Mouse (Mus musculus) hindbrain, embryonic 10.5 days (tissue): ENCODE measurements around the gene Mrs2. TPM values are rescaled to one million over a fixed set of nuclear protein-coding genes. Genes with fewer than 3 reads are reported as not detected.
A peak's percentile ranks its signal among the peaks of the same experiment; 100 is the strongest.

Experiments used
- DNase-seq: peaks from one replicate; pipeline ENCODE4 v3.0.0-alpha.2; 2017; ENCODE audit warnings: low spot score
- H3K27ac ChIP-seq: fragments of 300-500 bp; sonication (generic); 2 replicates; pipeline ENCODE4 v1.5.1; 2016; ENCODE audit warnings: mild to moderate bottlenecking, moderate library complexity
- H3K27me3 ChIP-seq: fragments of 300-500 bp; sonication (generic); 2 replicates; pipeline ENCODE4 v1.6.1; 2016; ENCODE audit warnings: mild to moderate bottlenecking; ENCODE audit not compliant: poor library complexity, insufficient read depth, severe bottlenecking
- H3K36me3 ChIP-seq: fragments of 300-500 bp; sonication (generic); 2 replicates; pipeline ENCODE4 v1.6.1; 2016; ENCODE audit warnings: mild to moderate bottlenecking, moderate library complexity
- H3K4me1 ChIP-seq: fragments of 300-500 bp; sonication (generic); replicated peaks from 2 replicates; pipeline ENCODE4 v1.6.1; 2016; ENCODE audit warnings: mild to moderate bottlenecking
- H3K4me3 ChIP-seq: fragments of 300-500 bp; sonication (generic); 2 replicates; pipeline ENCODE4 v1.5.1; 2016; ENCODE audit warnings: mild to moderate bottlenecking, moderate library complexity
- H3K9me3 ChIP-seq: fragments of 300-500 bp; sonication (generic); 2 replicates; pipeline ENCODE4 v1.6.1; 2016; ENCODE audit warnings: mild to moderate bottlenecking, moderate library complexity
- WGBS: fragments of 180-500 bp; shearing (Covaris S2); methylation state at CpG from one replicate; pipeline ENCODE4 v1.1.7; 2016; 5-methylcytosine and 5-hydroxymethylcytosine counted together
- polyA plus RNA-seq: library from polyadenylated mRNA; unstranded; fragments of >200 nt; fragmentation: Nextera tagmentation; extraction: Ambion mirVana; gene quantifications from 2 replicates; pipeline ENCODE4 v1.2.1, GENCODE M21; 2016

Gene Mrs2
- polyA plus RNA-seq, 1 experiment from 2014 or later = 16.0 TPM

DNA sequence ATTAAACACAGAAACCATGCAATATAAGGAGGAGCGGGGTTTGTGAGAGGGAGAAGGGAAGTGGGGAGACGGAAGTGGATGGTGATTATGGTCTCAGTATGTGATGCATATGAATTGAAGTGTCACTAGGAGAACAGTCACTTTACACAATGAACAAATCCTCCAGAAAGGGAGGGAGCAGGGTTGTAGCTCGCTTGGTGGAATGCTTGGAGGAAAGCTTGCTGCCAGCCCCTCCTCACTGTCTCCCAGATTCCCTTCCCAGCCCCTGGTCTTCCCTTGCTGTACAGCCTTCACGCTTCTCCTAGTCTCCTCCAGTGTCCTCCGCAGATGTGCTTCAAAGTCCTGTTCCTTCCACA lies 54.4 kb downstream of the Mrs2 start:
- Histone ChIP-seq H3K36me3 (no peaks in the 10 kb centered on the region), H3K9me3 (no peaks in the 10 kb centered on the region), H3K4me1 (peaks cover 11% of the 10 kb centered on the region), H3K27ac (no peak overlapping the region), H3K27me3 (peaks cover 6% of the 10 kb centered on the region; the same call in 1 of the 2 replicates), H3K4me3 (peak overlapping the region; percentile 43)
- DNase-seq = no peak
- 39% methylated on average over 5 of the region's 5 CpGs for WGBS

DNA sequence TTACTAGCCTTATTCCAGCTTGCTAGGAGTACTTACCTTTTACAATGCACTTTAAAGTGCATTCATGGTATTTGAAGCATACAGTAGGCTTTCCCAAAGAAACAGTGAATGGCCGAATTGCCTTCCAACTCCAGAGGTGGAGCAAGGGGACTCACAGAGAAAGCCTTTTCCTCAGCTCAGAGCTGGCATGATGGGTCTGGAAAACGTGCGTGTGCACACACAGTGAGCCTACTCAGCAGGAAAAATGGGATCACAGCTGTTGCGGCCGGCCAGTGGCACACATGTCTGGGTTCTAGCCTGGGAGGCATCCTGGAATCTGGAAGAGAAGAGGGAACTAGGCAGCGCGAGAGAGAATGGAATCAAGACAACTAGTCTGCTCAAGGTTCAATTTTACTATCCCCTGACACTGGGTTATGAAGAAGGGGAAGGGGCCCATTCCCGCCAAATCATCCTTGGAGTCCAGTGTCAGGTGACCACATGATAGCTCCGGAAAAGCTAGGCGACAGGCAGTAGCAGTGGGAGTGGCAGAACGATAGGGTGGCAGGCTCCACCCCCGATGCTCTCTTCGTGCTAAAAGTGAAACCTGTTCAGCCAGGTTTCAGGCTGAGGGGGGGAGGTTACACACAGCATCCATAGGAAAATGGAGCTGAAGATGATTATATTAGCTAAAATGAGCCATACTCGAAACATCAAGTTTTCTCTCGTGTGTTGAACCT lies 54.9 kb downstream of the Mrs2 start:
- DNase-seq = no peak
- Histone ChIP-seq H3K9me3 (no peaks in the 10 kb centered on the region), H3K4me3 (peak overlapping the region; percentile 43), H3K27ac (no peak overlapping the region), H3K36me3 (no peaks in the 10 kb centered on the region), H3K4me1 (peaks cover 11% of the 10 kb centered on the region), H3K27me3 (peaks cover 6% of the 10 kb centered on the region; the same call in 1 of the 2 replicates)
- 26% methylated on average over 15 of the region's 15 CpGs for WGBS

DNA sequence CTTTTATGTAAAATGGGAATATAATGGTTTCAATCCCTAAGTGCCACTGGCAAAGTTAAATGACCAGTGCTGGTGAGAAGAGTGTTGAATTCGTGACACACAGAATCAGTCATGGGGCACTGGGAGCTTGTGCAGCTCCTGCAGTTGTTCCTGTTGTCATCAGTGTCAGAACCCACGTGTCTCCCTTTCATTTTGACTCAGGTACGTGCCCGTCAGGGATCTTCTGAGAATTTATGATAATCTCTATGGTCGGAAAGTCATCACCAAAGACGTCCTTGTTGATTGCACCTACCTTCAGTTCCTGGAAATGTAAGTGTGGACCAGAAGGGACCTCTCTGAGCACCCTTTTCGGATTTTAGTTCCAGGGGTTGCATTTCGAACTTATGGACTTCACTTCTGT lies 58.1 kb downstream of the Mrs2 start:
- WGBS = 88% methylated on average over 8 of the region's 8 CpGs

DNA sequence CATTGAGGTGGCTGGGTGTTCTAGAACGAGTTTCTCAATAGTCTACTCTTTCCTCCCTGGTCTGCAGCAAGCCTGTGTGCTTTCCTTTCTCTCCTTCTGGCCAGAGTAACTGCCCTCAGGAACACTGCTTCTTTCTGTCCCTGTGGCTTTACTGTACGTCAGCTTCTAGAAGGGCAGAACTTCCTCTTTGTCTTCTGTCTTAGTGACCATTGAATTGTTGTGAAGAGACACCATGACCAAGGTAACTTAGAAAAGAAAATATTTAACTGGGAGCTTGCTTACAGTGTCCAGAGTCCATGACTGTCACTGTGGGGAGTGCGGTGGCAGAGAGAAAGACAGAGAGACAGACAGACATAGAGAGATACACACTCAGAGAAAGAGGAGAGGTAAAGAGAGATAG lies 60.1 kb downstream of the Mrs2 start:
- Histone ChIP-seq H3K4me3 (no peak overlapping the region), H3K36me3 (no peaks in the 10 kb centered on the region), H3K27ac (no peak overlapping the region), H3K27me3 (peaks cover 6% of the 10 kb centered on the region; the same call in 1 of the 2 replicates), H3K9me3 (no peaks in the 10 kb centered on the region), H3K4me1 (peaks cover 1% of the 10 kb centered on the region)
- no peak for DNase-seq
- 83% methylated on average over 3 of the region's 3 CpGs for WGBS

More for the DNA sequence above, 58.1 kb downstream of the Mrs2 start:
- Histone ChIP-seq H3K27me3 (peaks cover 6% of the 10 kb centered on the region; the same call in 1 of the 2 replicates), H3K9me3 (no peaks in the 10 kb centered on the region), H3K36me3 (no peaks in the 10 kb centered on the region), H3K27ac (no peak overlapping the region), H3K4me1 (peaks cover 11% of the 10 kb centered on the region), H3K4me3 (no peak overlapping the region)
- DNase-seq = no peak

DNA sequence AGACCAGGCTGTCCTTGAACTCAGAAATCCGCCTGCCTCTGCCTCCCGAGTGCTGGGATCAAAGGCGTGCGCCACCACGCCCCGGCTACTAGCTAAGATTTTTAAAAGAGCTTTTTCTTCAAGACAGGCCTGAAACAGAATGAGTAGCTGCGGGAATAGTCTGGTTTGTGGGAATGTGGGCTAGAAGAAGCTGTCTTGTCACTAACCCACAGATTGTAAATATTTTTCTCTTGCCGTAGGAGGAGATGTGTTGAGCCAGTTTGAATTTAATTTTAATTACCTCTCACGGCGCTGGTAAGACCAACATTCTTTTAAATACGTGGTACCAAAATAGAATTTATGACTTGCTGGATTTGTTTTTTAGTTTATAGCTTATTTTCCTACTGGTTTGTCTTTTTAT lies 61.5 kb downstream of the Mrs2 start:
- Histone ChIP-seq H3K4me1 (no peaks in the 10 kb centered on the region), H3K27ac (no peak overlapping the region), H3K9me3 (no peaks in the 10 kb centered on the region), H3K4me3 (no peak overlapping the region), H3K36me3 (no peaks in the 10 kb centered on the region), H3K27me3 (peaks cover 9% of the 10 kb centered on the region; the same call in 1 of the 2 replicates)
- WGBS = 93% methylated on average over 11 of the region's 11 CpGs
- no peak for DNase-seq

DNA sequence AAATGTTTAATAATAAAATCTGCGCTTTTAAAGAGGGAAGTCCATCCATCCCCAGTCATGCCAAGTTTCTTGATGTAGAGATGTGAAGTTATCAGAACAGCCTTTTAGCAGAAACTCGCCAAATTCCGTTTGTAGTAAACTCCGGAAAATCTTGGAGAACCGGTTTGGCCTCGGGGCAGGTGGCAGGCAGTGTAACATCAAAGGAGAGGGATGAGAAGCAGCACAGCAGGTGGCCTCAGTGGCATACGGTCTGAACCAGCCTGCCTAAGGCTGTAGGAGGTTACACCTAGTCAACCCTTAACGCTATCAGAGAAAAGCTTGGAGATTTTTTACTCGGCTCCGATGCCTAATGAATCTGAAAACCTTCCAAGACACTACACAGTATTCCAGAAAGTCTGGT lies 64.7 kb downstream of the Mrs2 start:
- Histone ChIP-seq H3K27ac (no peak overlapping the region), H3K4me1 (peaks cover 3% of the 10 kb centered on the region; the same call in 1 of the 2 replicates), H3K36me3 (no peaks in the 10 kb centered on the region), H3K9me3 (no peaks in the 10 kb centered on the region), H3K4me3 (no peak overlapping the region), H3K27me3 (peaks cover 6% of the 10 kb centered on the region; the same call in 1 of the 2 replicates)
- DNase-seq = no peak
- 16% methylated on average over 10 of the region's 10 CpGs for WGBS

DNA sequence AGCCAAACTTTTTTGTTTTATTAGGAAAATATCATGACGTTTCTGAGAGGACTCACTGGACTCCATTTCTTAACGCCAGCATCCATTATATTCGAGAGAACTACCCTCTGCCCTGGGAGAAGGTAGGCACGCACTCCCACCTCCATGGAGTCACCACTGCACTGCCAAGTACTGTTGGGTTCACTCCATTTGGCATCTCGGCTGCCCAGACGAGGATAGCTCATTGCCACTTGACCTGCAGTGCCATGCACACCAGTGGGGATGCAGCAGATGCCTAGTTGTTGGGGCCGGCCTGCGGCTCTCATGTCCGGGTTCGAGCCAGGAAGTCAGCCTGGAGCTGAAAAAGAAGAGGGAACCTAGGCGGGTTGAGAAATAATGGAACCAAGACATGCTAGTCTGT lies 65.1 kb downstream of the Mrs2 start:
- H3K4me1 ChIP-seq = peaks cover 3% of the 10 kb centered on the region; the same call in 1 of the 2 replicates
- H3K27ac ChIP-seq = no peak overlapping the region
- peaks cover 6% of the 10 kb centered on the region; the same call in 1 of the 2 replicates for H3K27me3 ChIP-seq
- no peak for DNase-seq
- H3K36me3 ChIP-seq = no peaks in the 10 kb centered on the region
- H3K4me3 ChIP-seq = no peak overlapping the region
- WGBS = 43% methylated on average over 11 of the region's 11 CpGs
- H3K9me3 ChIP-seq = no peaks in the 10 kb centered on the region

DNA sequence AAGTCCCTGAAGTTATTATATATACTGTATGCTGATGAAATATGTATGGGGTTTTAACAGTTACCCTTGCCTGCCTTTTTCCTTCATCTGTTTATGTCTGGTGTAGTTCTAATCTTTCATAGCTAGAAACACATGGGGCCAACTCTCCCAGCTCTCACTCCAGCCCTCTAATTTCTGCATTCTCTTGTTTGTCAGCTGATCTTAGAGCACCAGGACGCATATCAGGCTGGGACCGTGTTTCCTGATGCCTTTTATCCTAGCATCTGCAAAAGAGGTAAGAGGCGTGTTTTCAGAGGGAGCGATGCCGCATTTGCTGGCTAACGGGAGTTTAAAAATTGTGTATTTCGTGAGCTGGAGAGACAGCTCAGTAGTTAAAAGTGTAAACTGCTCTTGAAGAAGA lies 67.5 kb downstream of the Mrs2 start:
- Histone ChIP-seq H3K27ac (no peak overlapping the region), H3K36me3 (no peaks in the 10 kb centered on the region), H3K27me3 (peaks cover 6% of the 10 kb centered on the region; the same call in 1 of the 2 replicates), H3K4me3 (no peak overlapping the region), H3K9me3 (no peaks in the 10 kb centered on the region), H3K4me1 (peaks cover 3% of the 10 kb centered on the region; the same call in 1 of the 2 replicates)
- DNase-seq = no peak
- WGBS = 87% methylated on average over 7 of the region's 7 CpGs

DNA sequence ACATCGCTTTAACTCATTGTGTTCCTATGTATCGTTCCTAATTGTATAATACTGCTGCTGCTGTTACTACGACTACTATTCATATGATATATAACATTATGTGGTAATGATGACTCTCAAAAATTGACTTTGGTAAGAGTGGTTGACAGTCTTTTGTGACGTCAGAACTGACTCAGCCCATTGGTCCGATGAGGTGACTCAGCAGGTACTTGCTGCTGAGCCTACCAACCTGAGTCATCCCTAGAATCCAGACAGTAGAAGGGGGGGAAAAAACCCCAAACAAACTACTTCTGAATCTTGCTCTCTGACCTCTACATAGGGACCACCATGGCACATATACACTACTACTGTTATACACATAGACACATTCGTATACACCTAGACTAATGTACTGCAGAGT lies 71.3 kb downstream of the Mrs2 start:
- no peaks in the 10 kb centered on the region for H3K9me3 ChIP-seq
- no peaks in the 10 kb centered on the region for H3K36me3 ChIP-seq
- 89% methylated on average over 6 of the region's 6 CpGs for WGBS
- no peak overlapping the region for H3K4me3 ChIP-seq
- H3K4me1 ChIP-seq = peaks cover 3% of the 10 kb centered on the region; the same call in 1 of the 2 replicates
- no peaks in the 10 kb centered on the region for H3K27me3 ChIP-seq
- H3K27ac ChIP-seq = no peak overlapping the region
- no peak for DNase-seq

DNA sequence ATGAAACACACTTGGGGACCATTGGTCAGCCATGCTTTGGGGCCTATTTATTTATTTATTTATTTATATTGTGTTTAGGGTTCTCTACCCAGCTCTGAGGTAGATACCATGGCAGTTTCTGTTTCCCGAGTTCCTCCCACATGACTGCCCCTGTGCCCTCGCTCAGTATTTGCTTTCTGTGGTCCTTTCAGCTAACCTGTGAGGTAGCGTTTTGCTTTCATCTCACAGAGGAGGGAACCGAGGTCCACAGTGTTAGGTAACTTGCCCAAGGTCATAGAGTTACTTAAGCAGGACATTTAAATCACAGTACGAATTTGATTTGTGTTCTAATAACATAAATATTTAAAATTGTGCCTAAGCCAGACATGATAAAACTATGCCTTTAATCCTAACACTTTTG lies 73.0 kb downstream of the Mrs2 start:
- H3K27me3 ChIP-seq = no peaks in the 10 kb centered on the region
- H3K27ac ChIP-seq = no peak overlapping the region
- no peaks in the 10 kb centered on the region for H3K36me3 ChIP-seq
- no peaks in the 10 kb centered on the region for H3K9me3 ChIP-seq
- WGBS = 88% methylated on average over 5 of the region's 5 CpGs
- H3K4me1 ChIP-seq = peaks cover 8% of the 10 kb centered on the region; the same call in 1 of the 2 replicates
- DNase-seq = no peak
- no peak overlapping the region for H3K4me3 ChIP-seq

DNA sequence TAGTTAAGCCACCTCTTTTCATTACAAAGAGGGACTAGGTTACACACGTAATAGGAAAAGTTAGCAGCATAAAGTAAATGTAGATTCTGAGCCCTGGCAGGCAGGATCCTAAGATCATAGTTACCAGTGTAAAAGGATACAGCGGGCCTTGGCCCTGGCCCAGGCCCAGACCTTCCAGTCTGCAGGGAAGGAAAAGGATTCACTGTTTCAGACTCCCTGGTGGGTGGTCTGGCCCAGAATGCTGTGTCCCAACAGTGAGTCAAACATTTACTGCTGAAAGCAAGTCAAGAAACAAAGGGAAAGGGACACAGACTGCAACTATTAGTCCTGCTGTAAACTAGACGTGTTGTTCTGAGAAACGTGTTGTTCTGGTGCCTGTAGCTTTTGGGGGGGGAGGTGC lies 74.6 kb downstream of the Mrs2 start:
- Histone ChIP-seq H3K36me3 (no peaks in the 10 kb centered on the region), H3K9me3 (no peaks in the 10 kb centered on the region), H3K4me1 (peaks cover 11% of the 10 kb centered on the region; the same call in 1 of the 2 replicates), H3K27me3 (no peaks in the 10 kb centered on the region), H3K4me3 (no peak overlapping the region), H3K27ac (no peak overlapping the region)
- 19% methylated on average over 4 of the region's 4 CpGs for WGBS
- DNase-seq = peak; percentile 13

DNA sequence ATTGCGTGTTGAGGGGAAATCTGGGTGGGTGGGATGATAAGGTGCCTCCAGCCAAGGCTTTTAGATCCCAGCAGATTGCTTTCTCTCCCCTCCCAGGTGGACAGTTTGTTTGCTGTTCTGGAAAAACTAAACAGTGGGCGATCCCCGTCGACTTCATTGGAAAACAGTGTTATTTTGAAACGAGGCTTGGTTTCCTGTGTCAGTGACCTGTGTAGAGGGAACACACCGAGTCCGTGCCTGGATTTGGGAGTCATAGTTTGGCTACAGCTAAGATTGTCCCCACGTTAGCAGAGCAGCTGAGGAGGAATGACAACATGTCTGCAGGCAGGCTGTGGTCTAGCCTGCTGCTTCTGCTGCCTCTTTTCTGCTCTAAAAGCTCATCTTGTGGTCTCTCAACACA lies 76.9 kb downstream of the Mrs2 start:
- 82% methylated on average over 8 of the region's 8 CpGs for WGBS
- H3K9me3 ChIP-seq = no peaks in the 10 kb centered on the region

DNA sequence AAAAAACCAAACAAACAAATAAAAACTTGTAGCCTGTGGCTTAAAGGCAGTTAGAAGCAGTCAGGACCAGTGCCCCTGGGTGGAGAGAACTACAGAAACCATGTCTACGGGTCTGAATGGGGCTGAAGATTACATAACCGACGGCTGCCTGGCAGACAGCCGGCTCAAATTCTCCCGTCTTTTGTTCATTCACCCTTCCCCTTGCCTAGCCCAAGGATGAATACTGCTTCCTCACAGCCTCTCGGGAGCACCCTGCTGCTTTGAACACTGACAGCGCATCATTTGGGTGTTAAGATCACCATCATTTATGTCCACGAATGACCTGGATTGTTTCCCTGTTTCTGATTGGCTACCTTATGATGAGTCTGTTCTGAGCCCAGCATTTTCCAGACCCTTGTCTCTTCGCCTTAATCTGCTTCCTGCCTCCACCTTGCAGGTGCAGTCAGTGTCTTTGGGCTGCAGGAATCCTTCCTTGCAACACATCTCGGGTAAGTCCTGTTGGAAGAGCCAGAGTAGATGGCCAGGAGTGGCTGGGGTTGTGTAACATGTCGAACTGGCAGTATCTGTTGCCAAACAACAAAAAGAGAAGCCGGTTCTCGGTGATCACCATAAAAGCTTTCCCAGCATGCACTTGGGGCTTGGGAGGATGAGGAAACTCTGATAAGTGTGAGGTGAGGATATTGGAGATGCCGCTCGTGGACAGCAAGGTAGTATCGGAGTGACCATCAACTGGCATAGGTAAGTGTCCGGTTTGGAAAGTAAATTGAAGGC lies 77.5 kb downstream of the Mrs2 start, which contains the start of gene Gpld1:
Gene Gpld1 (plus strand): TSS at position 641 of the 771 bp plus-strand sequence.
- WGBS = 55% methylated on average over 17 of the region's 17 CpGs
- Histone ChIP-seq H3K9me3 (no peaks in the 10 kb centered on the region), H3K27me3 (peaks cover 6% of the 10 kb centered on the region; the same call in 1 of the 2 replicates), H3K4me3 (no peak within 1 kb of the TSS), H3K27ac (no peak within 1 kb of the TSS), H3K36me3 (no peaks in the 10 kb centered on the region), H3K4me1 (peaks cover 16% of the 10 kb centered on the region)
- no peak for DNase-seq

More for the DNA sequence above, 76.9 kb downstream of the Mrs2 start:
- Histone ChIP-seq H3K4me1 (peaks cover 11% of the 10 kb centered on the region; the same call in 1 of the 2 replicates), H3K27ac (no peak overlapping the region), H3K36me3 (no peaks in the 10 kb centered on the region), H3K4me3 (no peak overlapping the region), H3K27me3 (peaks cover 3% of the 10 kb centered on the region; the same call in 1 of the 2 replicates)
- no peak for DNase-seq
